Mouse (Mus musculus): ENCODE measurements around the gene Gm10065.
"Not testable (repeated sequence)": the region's sequence is repeated elsewhere in the genome, so short reads cannot be mapped to it uniquely, and the experiment has no call there.

Gm10065 gene

DNA sequence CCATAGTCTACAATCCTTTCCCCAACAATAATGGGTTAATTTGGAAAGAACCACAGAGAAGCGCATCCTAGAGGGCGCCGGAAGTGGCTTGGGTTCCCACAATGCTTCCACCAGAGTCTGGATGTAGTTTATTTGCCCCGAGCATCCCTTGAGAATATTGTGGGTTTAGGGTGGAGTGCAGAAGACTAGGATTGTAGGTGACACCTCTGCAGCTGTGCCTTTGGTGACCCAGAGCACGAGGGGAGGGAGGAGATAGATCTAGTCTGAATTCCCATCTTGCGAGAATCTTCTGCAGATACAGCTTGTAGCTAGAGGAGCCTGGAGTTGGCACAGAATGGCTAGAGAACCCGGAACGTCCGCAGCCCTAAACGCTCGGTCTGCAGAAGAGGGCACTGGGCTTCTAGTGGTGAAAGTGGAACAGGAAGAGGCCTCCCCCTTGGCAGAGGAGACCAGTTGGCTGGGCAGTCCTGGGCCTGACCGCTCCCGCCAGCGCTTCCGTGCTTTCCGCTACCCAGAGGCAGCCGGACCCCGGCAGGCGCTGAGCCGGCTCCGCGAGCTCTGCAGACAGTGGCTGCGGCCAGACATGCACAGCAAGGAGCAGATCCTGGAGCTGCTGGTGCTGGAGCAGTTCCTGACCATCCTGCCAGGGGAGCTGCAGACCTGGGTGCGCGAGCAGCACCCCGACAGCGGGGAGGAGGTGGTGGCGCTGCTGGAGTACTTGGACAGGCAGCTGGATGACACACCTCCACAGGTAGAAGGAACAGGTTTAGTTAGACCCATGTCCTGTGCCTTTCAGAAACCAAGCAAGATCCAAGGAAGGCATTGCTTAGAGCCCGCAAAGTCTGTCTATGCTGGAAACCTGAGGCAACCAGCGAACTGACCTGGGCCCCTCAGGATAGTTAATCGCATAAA is at the start of gene Gm10065, which contains the start of gene Zkscan4:
Gene Gm10065, minus strand, starts transcription at position 683 of the 912 bp plus-strand sequence.
Gene Zkscan4, plus strand, starts transcription at position 149 of the 912 bp plus-strand sequence.
- peak; percentile 76 to 86 for DNase-seq

DNA sequence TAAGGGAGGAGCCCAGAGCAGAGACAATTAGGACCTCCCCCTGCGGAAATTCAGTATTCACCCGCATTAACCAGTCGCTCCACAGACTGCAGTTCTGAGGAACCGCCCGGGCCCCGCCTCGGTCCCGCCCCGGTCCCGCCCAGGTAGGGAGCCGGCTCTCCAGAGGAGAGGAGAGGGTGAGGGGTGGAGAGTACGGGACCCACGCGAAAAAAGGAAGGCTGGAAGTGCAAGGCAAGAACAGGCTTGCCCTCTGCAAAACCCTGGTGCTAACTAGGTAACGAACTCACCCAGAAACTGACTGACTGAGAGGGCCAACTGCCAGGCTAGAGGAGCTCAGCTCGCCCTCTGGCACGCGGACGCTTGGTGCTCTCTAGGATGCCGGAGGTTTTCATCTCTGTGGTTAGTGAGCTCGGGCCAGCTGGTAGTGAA is 27.0 kb upstream of the Gm10065 start:
- DNase-seq, result peak; percentile 80 to 81

DNA sequence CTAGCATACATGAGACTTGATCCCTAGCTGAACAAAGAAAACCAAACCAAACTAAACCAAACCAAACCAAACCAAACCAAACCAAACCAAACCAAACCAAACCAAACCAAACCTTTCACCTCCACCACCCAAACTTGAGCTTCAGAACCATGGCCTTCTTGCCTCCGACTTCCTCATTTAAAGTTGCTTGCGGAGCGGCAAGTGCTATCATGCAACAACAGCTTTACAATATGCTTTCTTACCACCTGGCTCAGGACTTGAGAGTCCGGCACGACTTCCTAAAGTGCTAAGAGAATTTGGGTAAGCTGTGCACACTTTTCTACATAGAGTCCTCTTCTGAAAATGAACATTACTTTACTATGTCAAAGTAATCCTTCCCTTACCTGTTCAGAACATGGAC is 23.1 kb upstream of the Gm10065 start:
- no peak for DNase-seq

- not testable (repeated sequence) for DNase-seq
Observed at GRCm38 (mm10) chr13:21501182-21501581, 21.9 kb upstream of the Gm10065 start, which contains the start of gene Gm11273. TSS of gene Gm11273 (minus strand) at chr13:21501418.

DNA sequence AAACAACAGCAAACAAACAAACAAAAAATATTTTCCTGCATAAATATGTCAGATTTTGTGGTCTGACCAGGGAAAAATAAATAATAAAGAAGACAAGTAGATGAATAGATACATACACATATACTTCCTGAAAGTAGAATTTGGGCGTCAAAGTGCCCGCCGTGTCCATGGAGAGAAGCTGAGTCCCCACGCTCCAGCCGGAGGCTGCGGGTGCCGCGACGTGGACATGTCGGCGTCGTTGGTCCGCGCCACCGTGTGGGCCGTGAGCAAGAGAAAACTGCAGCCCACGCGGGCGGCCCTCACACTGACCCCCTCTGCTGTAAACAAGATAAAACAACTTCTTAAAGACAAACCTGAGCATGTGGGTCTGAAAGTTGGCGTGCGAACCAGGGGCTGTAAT is 15.8 kb upstream of the Gm10065 start, which contains the start of gene AK157302:
Gene AK157302, plus strand, starts transcription at position 144 of the 400 bp plus-strand sequence.
- peak; percentile 19 to 27 for DNase-seq

DNA sequence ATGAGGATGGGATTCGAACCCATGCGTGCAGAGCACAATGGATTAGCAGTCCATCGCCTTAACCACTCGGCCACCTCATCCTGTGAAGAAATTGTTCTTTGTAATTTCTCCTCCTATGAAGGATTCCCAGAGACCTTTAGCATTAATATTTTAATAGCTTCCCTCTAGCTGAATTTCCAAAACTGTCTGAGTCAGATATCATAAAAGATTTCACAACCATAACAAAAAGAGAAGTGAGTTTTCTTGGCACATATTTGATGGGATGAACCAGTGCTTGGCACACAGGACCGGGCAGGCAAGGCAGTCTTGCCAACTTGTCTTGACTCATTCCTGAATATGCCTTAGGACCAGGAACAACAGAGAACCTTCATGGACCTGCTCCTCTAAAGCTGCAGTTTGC is 13.6 kb upstream of the Gm10065 start:
- DNase-seq, result no peak

GRCm38 (mm10) chr13:21486881-21487280 is 7.6 kb upstream of the Gm10065 start:
- DNase-seq, result no peak

GRCm38 (mm10) chr13:21472427-21472826 is 6.8 kb downstream of the Gm10065 start:
- DNase-seq, result no peak

DNA sequence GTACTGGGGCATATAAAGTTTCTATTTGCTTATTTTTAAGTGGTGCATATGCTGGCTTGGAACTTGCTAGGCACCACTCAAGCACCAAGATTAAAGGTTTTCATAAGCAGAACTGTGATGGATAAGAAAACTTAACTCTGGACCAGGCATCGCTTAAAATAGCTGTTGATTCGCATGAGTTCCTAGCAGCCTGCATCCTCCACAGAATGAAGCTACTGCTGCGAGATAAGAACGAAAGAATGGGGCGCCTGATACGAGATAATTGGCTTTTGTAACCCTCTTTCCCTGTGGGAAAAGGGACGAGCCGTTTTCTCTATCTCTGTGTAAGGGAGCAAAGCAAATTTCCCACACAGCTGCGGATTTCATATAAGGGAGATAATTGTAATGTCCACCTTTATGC is 10.1 kb downstream of the Gm10065 start:
- DNase-seq, result no peak

- peak; percentile 84 to 86 for DNase-seq
Observed at GRCm38 (mm10) chr13:21468061-21469019, 10.9 kb downstream of the Gm10065 start, which contains the start of gene Nkapl. TSS of gene Nkapl (minus strand) at chr13:21468509.

- DNase-seq, result no peak
Observed at GRCm38 (mm10) chr13:21467336-21467735, 11.9 kb downstream of the Gm10065 start.

- not testable (repeated sequence) for DNase-seq
Observed at GRCm38 (mm10) chr13:21462516-21462915, 16.7 kb downstream of the Gm10065 start.

GRCm38 (mm10) chr13:21456347-21456746 is 22.9 kb downstream of the Gm10065 start:
- DNase-seq, result no peak

DNA sequence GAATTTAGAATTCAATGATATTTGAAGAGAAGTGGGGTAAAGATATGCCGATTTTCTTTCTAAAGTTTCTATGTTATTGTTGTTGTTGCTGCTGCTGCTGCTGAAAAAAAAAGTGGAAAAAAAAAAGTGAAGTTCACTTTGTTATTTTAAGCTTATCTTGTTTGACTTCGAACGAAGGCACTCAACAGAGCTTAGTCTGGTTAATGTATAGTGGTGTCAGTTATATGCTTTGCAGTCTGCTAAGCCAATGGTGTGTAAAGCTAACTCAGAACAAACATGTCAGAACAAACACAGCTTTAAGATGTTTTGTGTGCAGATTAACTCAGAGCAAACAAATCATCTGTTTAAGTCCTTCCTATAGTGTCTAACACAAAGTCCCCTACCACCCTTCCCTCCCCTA is 25.1 kb downstream of the Gm10065 start:
- DNase-seq, result no peak

- peak; percentile 84 to 86 for DNase-seq
Observed at GRCm38 (mm10) chr13:21453449-21453848, 25.8 kb downstream of the Gm10065 start, which contains the start of gene Zscan26. TSS of gene Zscan26 (minus strand) at chr13:21453730.

DNA sequence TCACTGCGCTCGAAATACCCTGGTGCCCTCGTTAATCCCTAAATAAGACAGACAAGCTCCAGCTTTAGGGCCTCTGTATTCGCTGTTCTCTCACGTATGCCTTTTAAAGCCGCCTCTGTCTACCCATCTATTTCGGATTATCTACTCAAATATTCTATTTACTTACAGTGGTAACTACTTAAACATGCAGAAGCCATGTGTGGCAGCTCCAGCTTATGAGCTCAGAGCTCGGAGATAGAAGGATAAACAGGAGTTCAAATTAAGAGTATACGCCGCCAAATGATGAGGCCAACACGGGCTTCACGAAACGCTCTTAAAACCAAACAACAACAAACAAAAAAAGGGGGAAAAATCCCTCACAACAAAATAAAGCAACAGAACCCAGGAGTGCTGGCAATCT is 26.2 kb downstream of the Gm10065 start:
- no peak for DNase-seq

GRCm38 (mm10) chr13:21447856-21448614 is 31.2 kb downstream of the Gm10065 start:
- no peak for DNase-seq

- DNase-seq, result no peak
Observed at GRCm38 (mm10) chr13:21446796-21447195, 32.4 kb downstream of the Gm10065 start.

DNA sequence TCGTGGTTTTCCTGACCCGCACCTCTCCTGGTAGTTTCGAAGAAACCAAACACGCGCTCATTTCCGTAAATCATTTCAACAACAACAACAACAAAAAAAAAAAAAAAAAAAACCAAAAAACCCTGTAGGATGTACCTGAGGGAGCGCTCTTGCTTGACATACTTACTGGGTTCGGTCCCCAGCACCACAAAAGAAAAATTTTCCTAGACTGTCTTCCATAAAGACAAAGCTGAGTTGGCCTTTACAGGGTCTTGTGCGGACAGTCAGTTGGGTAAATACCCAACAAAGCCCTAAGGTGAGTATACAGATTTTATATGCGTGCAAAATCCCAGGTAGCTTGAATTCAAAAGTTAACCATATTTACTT is 38.1 kb downstream of the Gm10065 start:
- no peak for DNase-seq

DNA sequence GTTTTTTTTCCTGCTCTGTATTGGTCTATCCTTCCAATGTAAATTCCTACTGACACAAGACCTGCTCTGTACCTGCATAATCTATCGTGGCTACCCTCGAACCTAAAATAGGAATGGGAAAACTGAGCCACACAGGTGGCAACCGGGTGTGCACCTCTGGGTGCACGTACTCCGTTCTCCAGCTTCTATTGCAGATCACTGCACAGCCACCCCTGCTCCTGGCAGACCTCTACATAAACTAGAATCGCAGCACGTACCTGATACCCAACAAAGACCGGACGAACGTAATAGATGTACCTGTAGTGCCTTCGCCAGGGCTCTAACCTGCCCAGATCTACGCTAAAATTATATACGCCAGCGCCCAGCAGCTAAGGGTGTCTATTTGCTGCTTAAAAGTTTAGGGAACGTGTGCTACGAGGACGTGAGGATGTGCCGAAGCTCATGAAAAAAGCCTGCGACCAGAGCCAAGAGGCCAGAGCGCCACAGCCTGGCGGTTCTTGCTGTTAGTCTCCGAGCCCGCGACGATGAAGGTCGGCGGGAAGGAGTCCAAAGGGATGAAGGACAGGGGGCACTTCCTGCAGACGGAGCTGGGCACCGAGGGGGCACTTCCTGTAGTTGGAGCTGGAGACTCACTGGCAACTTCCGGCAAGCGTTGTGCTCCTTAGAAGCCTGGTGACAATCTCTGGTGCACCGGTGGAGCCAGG is 38.6 kb downstream of the Gm10065 start, which contains the start of gene Pgbd1:
Gene Pgbd1, minus strand, starts transcription at position 556 of the 704 bp plus-strand sequence.
- DNase-seq, result peak; percentile 77 to 79

DNA sequence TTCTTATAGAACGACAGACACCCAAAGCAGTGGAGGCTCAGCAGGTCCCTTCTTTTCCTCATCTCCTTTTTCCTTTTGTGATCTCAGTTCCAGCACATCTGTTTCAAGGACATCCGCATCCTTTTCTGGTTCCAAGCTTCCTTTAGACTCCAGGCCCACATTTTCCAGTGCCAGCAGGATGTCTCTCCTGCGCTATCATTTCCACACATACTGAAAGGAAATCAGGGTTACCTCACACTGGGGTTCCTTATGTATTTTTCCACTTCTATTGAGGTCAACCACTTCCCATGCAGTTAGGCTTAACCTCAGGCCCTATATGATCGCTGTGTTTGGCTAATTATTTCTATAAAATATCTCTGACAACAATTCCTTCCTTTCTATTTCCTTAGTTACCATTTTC is 43.8 kb downstream of the Gm10065 start:
- no peak for DNase-seq

Data from cerebellum, postnatal 36 days (tissue).